Mouse (Mus musculus): ENCODE measurements around the gene Speer4c. TPM values are rescaled to one million over a fixed set of nuclear protein-coding genes. Genes with fewer than 3 reads are reported as not detected.

Gene Speer4c
- polyA plus RNA-seq (2015; fragmentation: Illumina TruSeq; extraction: RNeasy Lipid Tissue Mini Kit (QIAGEN cat#74804); ENCODE audit: insufficient read depth, low replicate concordance): not detected

DNA sequence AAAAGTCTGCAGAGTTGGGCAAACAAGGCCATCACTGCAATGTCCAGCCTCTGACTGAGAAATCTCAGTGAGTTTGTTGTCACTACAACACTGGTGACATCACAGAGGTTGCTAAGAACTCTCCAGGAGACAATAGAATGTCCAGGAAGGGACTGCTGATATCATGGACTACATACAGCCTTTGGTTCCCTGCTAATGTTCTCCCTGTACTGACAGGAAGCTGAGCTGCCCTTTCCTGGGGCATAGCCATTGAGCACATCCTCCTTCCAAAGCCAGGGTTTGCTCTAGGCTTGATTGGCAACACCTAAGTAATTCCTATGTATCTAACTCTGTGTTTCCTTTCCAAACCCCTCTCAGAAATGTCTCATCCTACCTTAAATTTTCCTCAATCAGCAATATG, at the start of gene Speer4c:
TSS of gene Speer4c (minus strand) at position 101 of the 400 bp plus-strand sequence.

Other genes starting within 250 kb of the Speer4c start
- gene Gm21149, start 237.7 kb downstream of the Speer4c start, polyA plus RNA-seq (2015; fragmentation: Illumina TruSeq; extraction: RNeasy Lipid Tissue Mini Kit (QIAGEN cat#74804); ENCODE audit: insufficient read depth, low replicate concordance): not detected
- gene Gm21190, start 185.0 kb downstream of the Speer4c start, polyA plus RNA-seq (2015; fragmentation: Illumina TruSeq; extraction: RNeasy Lipid Tissue Mini Kit (QIAGEN cat#74804); ENCODE audit: insufficient read depth, low replicate concordance): not detected
- gene Gm21083, start 136.9 kb downstream of the Speer4c start, polyA plus RNA-seq (2015; fragmentation: Illumina TruSeq; extraction: RNeasy Lipid Tissue Mini Kit (QIAGEN cat#74804); ENCODE audit: insufficient read depth, low replicate concordance): not detected
- not detected for gene Speer4d, start 95.2 kb downstream of the Speer4c start, polyA plus RNA-seq (2015; fragmentation: Illumina TruSeq; extraction: RNeasy Lipid Tissue Mini Kit (QIAGEN cat#74804); ENCODE audit: insufficient read depth, low replicate concordance)
- gene 4930572O03Rik, start 57.2 kb downstream of the Speer4c start, polyA plus RNA-seq (2015; fragmentation: Illumina TruSeq; extraction: RNeasy Lipid Tissue Mini Kit (QIAGEN cat#74804); ENCODE audit: insufficient read depth, low replicate concordance): not detected
- gene Cacna2d1, start 220.4 kb upstream of the Speer4c start, polyA plus RNA-seq (2015; fragmentation: Illumina TruSeq; extraction: RNeasy Lipid Tissue Mini Kit (QIAGEN cat#74804); ENCODE audit: insufficient read depth, low replicate concordance): 4.8 TPM

Data from spleen, adult 10 weeks (tissue).